Mouse (Mus musculus) NIH3T3 (cell line): ENCODE results near the gene Utrn.

Experiments
- DNase-seq: peaks from one replicate; pipeline ENCODE4 v3.0.0-alpha.2; 2012; ENCODE audit warnings: low read depth

Utrn gene

GRCm38 (mm10) chr10:12836048-12836816 is 32.9 kb downstream of the Utrn start:
- DNase-seq: no peak

GRCm38 (mm10) chr10:12834215-12834614 is 35.0 kb downstream of the Utrn start:
- DNase-seq: no peak

GRCm38 (mm10) chr10:12832163-12832562 is 37.0 kb downstream of the Utrn start:
- DNase-seq: no peak

- DNase-seq: no peak
Measured at GRCm38 (mm10) chr10:12827778-12828177, 41.4 kb downstream of the Utrn start.

- no peak for DNase-seq
Measured at GRCm38 (mm10) chr10:12827306-12827705, 41.9 kb downstream of the Utrn start.

GRCm38 (mm10) chr10:12826760-12827281 is 42.3 kb downstream of the Utrn start:
- DNase-seq: no peak

- no peak for DNase-seq
Measured at GRCm38 (mm10) chr10:12824386-12824785, 44.8 kb downstream of the Utrn start.

GRCm38 (mm10) chr10:12823437-12824219 is 45.5 kb downstream of the Utrn start:
- DNase-seq: no peak

GRCm38 (mm10) chr10:12820978-12821735 is 48.0 kb downstream of the Utrn start:
- DNase-seq: peak; percentile 78

- peak; percentile 41 for DNase-seq
Measured at GRCm38 (mm10) chr10:12817409-12817808, 51.8 kb downstream of the Utrn start.

GRCm38 (mm10) chr10:12816530-12816929 is 52.6 kb downstream of the Utrn start:
- peak; percentile 64 for DNase-seq

GRCm38 (mm10) chr10:12814411-12814810 is 54.8 kb downstream of the Utrn start:
- DNase-seq: no peak

- no peak for DNase-seq
Measured at GRCm38 (mm10) chr10:12813881-12814280, 55.3 kb downstream of the Utrn start.

- no peak for DNase-seq
Measured at GRCm38 (mm10) chr10:12813211-12813811, 55.9 kb downstream of the Utrn start.

- DNase-seq: no peak
Measured at GRCm38 (mm10) chr10:12812680-12813079, 56.5 kb downstream of the Utrn start.

- peak; percentile 80 for DNase-seq
Measured at GRCm38 (mm10) chr10:12810816-12811215, 58.3 kb downstream of the Utrn start.

- no peak for DNase-seq
Measured at GRCm38 (mm10) chr10:12809702-12810101, 59.5 kb downstream of the Utrn start.

- DNase-seq: peak; percentile 50
Measured at GRCm38 (mm10) chr10:12808467-12808866, 60.7 kb downstream of the Utrn start.

GRCm38 (mm10) chr10:12807706-12808105 is 61.5 kb downstream of the Utrn start:
- DNase-seq: no peak

GRCm38 (mm10) chr10:12805826-12806225 is 63.3 kb downstream of the Utrn start:
- DNase-seq: no peak

GRCm38 (mm10) chr10:12803939-12804338 is 65.2 kb downstream of the Utrn start:
- DNase-seq: peak; percentile 82

GRCm38 (mm10) chr10:12799416-12799815 is 69.7 kb downstream of the Utrn start:
- no peak for DNase-seq
